Mouse (Mus musculus) T-helper 17 cell (primary cell): ENCODE data around the gene Kank4.
"Not testable (repeated sequence)": the region's sequence is repeated elsewhere in the genome, so short reads cannot be mapped to it uniquely, and the experiment has no call there.

ENCODE experiments used
- in situ Hi-C, 2 experiments: fragments of 300-600 bp; cut with MboI, MseI; formaldehyde crosslinking; loops; 1 replicate in 1 of 2; 2 replicates in 1 of 2; pipeline ENCODE4 v1.15.1; 2025; ENCODE audit warnings: high pct_unique_total_duplicates in 2 of 2

Kank4 gene

DNA sequence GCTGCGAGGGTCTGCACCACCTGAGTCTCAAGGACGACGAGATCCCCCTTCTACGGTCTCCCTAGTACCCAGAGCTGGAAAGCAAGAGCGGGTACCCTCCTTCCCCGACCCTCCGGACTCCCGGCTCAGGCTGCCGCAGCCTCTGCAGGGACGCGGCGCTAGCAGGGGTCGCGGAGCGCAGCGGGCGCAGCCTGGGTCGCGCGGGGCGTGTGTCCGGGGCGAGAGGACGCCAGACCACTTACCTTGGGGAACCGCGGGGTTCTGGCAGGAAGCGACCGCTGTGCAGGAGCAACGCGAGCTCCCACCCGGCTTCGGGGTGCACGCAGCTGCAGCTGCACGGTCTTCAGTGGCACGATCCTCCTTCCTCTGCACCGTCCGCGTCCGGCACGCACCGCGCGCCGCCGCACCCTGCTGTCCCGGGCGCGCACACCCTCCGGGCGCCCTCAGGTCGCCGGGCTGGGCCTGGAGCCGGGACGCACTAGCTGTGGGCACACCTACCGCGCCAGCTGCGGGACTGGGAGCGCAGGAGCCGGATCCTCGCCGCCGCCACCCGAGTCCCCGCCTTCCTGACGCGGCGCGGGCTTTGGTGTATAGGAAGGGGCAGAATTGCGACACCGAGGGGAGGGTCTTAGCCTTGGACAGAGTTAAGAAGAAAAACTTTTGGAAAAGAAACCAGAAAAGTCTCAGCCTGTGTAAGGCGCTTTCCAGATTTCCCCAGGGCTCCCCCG, at the start of gene Kank4:
Gene Kank4, minus strand, starts transcription at position 354 of the 728 bp plus-strand sequence.
- in situ Hi-C loops = no loop called here

DNA sequence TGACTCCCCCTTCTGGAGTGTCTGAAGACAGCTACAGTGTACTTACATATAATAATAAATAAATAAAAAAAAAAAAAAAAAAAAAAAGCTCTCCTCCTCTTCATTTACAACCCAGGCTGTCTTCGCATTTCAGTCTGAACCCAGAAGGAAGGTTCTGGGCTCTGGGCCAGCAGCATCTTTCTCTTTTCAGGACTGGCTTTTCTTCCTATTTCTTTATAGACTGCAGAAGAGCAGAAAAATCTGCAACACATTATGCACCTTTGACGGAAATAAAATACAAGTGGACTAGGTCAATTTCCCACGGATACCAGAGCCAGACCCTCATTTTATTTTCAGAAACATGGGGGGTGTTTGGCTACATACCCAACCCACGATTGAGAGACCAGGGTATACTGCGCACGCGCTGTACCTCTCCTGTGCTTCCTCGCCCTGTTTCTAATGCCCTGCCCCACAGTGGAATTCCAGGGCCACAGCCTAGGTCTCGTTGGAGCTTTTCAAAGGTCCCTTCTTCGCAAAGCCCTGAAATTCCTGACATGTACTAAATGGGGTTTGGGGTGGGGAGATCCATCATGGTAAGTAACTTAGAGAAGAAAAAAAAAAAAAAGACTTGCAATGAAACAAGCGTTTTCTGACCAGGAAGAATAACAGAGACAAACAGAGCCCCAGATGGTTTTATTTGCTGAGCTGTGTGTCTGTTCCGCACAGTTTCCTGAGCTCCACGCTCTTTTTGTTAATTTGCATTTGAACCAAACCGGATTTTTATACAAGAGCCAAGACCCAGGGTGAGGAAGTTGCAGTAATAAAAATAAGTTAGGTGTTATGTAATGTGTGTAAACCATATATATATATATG, 48.3 kb upstream of the Kank4 start:
- in situ Hi-C loops = no loop called here

DNA sequence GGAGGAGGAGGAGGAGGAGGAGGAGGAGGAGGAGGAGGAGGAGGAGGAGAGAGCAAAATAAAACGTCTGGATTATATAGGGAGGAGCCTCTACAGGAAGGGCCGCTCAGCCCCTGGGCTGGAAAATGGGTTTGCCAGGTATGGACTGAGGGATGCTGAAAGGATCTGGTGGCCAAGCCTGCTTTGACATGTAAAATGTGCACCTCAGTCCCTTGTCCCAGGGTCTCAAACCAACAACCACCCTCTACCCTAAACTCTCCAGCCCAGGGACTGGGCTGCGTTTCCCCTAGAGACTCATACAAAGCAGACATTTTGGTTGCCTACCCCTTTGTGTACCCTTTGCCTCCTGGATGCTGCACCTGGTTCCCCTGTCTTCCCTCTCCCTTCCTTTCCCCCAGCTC, 47.2 kb upstream of the Kank4 start:
- in situ Hi-C loops = no loop called here

DNA sequence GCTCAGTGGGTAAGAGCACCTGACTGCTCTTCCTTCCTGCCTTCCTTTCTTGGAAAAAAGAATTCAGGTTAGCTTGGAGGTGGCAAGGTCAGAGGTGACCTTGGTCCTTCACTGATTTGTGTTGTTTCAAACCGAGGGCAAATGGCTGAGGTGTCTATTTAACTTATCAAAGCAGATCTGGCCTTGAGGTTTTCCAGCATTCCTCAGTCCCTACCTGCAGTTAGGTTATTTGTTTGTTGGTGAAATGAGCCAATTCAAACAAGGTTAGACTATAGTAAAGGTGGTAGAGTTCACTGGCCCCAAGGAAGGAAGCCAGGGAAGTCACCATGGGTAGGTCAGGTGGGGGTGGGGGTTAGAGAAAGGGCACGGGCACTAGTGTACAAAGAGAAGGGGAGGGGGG, 46.8 kb upstream of the Kank4 start:
- in situ Hi-C loops = no loop called here

DNA sequence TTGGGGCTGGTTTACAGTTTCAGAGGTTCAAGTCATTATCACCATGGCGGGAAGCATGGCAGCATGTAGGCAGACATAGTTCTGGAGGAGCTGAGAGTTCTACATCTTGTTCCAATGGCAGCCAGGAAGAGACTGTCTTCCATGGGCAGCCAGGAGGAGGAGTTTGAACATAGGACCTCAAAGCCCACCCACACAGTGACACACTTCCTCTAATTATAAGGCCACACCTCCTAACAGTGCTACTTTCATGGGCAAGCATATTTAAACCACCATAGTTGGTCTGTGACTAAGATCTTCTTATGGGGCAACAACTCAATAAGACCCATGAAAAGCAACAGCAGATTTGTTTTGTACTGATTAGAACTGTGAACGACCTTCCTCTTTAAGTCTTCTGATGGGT, 46.1 kb upstream of the Kank4 start:
- in situ Hi-C loops = no loop called here

DNA sequence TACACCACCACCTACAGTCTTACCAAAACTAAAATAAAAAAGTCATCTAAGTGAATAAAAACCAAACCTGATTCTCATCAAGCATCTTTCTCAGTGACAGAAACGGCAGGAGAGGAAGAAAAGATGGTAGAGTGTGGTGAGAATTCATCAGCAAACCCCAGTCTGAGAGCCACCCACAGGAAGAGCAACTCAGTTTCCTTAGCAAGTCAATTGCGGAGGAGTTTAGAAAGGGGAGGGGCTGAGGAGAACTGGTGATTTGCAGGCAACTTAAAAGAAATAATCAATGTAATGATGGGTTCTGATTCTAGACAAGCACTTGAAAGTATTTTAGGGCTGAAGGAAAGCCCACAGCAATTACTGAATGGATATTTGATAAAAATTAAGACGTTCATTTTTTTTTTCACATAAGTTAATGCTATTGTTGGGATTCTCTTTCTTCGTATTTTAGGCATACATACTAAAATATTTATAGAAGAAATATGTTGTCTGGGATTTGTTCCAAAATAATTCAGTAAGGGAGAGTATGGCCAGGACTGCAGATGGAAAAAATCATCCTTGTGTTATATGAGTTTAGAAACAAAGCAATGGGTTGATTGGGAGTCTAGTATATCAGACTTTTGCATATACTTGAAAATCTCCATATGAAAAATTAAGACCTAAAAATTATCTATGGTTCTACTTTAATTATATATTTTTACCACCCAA, 41.0 kb upstream of the Kank4 start:
- in situ Hi-C loops = no loop called here

DNA sequence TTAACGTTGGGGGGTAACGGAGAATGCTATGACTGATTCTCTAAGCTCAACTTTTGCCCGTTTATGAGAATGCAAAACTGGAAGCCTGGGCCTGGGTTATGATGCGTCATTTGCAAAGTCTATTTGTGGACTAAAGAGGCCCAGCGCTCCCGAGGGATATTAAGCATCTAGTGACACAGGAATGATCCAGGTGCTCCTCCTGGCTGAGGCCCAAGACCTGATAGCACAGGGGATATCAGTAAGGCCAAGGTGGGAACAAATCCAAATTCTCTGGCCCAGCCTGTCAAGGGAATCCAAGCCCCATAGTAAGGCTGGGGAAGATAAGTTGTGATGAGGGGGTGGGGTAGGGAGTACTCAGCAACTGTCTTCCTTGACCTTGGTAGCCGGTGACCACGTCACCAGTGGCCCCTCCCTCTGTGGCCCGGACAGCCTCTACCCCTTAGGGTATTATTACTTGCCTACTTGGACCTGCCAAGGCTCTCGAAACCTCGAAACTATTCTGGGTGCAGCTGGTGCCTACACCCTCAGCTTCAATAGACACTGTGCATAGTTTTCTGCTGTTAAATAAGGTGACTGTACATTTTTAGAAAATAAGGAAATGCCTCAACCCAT, 39.8 kb upstream of the Kank4 start:
- in situ Hi-C loops = no loop called here

DNA sequence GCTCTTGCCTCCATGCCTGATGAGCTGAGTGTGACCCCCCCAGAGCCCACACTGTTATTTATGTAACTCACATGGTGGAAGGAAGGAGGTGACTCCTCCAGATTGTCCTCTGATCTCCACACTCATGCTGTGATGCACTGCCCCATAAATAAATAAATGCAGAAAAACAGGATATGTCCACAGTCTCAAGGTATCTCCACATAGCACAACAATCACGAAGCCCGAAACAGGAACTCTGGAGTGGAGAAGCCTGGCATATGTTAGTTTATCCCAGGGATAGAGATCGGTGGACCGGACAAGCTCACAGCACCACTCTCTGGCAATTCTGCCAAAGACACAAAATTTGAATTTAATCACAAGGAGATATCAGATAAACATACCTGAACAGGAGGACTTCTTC, 36.6 kb upstream of the Kank4 start:
- in situ Hi-C loops = no loop called here

DNA sequence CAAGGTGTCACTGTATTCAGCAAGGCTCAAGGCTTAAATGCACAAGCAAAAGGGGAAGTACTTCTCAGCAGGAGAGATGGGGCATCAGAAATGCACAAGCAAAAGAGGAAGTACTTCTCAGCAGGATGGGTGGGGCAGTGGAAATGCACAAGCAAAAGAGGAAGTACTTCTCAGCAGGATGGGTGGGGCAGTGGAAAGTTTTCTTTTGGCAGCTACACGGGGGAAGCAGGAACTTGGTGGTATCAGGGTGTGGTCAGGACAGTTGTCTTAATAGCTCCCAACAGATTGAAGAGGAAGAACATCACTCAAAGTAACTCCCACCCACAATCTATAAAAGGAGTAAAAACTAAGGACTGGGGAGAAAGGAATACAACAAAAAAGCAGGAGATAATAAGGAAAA, 33.1 kb upstream of the Kank4 start:
- in situ Hi-C loops = not testable (repeated sequence)

DNA sequence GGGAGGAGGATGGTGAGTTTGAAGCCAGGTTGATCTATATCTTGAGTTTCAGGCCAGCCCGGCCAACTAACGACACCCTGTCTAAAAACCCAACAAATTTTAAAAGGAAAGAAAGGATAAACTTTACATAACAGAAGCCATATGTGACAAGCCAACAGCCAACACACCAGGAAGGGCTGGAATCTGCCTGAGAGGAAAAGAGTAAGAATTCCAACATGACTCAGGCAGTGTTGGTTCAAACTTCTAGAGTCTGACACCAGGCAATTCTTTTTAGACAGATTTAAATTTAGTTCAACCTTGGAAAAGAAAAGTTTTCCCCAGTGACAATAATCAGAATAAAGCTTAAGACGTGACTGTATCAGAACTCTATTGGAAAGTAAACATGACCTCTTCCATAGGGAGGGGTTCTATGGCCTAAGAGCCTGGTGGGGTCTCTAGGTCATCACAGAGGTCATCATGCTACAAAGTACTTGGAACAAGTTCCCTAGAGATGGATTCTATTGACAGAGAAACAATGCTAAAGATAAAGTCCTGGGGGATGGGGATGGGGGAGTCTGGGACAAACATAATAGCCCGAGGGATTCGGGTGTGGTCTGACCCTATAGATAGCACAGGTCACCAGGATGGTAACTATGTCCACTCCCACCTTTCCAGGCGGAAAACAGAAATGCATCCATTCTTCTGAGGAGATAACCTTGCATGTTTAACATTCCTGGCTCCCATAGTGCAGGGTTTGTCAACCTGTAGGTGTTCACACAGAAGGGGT, 30.0 kb upstream of the Kank4 start:
- in situ Hi-C loops = no loop called here

DNA sequence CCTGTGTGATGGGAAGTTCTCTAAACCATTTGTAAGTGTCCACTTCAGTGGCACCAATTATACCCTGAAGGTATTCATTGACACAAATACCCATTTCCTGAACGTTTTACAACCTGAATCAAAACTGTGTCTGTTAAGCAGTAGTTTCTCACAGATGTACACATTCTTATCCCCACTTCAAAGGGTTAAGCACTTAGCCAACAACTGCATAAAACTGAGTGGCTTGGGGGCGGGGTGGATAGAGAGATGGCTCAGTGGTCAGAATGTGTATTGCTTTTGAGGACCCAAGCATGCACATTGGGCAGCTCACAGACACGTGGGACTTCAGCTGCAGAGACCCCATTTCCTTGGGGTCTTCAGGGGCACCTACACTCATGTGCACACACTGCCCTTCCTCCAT, 29.1 kb upstream of the Kank4 start:
- in situ Hi-C loops = no loop called here

DNA sequence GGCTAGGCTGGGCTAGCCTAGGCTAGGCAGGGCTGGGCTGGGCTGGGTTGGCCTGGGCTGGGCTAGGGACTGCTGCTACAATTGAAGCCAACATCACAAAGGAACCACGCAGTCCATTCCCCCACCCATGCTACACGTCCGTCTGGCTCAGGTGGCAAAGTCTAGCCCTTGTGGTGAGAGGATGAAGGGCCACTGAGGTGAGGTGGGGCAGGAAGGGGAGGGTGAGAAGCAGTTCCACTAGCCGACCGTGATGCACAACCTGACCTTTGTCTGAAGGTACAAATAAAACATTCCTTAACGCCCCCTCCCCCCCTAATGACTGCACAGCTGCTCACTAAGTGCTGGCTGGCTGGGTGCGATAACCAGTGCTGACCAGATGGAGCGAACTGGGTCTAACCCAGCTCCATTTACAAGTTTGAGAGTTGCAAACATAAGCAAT, 28.4 kb upstream of the Kank4 start:
- in situ Hi-C loops = no loop called here

DNA sequence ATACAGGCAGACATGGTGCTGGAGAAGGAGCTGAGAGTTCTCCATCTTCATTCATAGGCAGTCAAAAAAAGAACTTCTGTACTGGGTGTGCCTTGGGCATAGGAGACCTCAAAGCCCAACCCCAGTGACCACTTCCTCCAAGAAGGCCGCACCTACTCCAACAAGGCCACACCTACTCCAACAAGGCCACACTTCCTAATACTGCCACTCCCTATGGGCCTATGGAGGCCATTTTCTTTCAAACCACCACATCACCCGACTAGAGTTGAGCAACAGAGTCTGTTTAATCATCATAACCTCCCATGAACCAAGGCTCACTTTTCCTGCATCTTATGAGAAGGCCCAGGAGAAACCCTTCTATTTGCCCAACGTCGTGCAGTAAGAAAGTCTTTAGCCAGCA, 27.9 kb upstream of the Kank4 start:
- in situ Hi-C loops = no loop called here

DNA sequence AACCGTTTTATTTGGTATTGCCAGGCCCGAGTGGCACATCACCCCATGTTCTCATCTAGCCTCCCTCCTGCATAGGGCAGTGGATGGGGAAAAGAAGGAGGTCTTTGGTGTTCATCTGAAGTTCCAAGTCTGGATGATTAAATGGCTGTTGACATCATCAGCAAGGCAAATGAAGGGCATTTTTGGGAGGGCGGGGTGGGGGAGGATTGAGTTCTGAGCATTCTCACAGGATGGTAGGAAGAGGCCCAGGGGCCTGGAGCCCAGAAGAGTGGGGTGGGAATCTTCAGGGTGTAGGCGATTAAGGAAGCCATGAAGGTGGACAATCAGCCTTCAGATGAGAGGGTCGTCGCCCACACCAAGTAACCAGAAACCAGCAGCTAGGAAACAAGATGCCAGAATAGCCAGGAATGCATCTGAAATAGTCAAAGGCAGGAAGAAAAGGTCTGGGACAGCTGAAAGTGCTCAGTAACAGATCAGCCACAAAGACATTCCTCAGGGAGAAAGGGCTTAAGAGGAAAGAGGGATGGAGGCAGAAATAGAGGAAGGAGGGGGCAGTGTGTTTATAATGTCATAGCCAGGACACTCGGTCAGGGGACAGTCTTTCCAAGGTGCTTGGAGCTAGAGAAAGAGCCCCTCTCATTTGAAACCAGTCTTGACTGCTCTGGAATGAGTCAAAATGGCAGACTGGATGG, 26.7 kb upstream of the Kank4 start:
- in situ Hi-C loops = no loop called here

DNA sequence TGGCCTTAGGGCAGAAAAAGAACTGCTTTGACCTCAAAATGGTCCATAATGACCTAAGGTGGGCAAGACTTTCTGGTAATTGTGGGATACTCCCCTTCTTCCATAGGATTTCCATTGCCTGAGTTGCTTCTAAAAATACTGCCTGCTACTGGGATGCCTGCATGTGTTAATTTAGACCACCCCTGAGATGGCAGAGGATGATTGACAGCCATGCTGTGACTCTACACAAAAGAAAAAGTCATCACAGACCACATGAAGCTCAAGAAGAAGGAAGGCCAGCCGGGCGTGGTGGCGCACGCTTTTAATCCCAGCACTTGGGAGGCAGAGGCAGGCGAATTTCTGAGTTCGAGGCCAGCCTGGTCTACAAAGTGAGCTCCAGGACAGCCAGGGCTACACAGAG, 23.9 kb upstream of the Kank4 start:
- in situ Hi-C loops = not testable (repeated sequence)

DNA sequence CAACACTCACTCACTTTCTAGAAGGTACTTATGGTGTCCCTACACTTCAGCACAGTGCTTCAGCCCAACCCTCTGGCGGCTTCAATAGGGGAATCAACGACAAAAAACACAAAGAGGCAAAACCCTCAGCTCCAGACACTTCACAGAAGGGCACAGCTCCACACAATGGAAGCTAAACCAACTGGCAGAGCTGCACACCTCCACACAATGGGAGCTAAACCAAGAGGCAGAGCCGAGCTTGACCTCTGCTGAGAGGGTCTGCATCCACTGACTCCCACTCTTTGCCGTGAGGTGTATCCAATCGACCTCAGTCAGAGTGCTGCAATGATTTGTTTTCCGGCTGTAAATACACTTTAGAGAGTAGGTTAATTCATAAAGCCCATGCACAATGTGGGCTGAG, 23.2 kb upstream of the Kank4 start:
- in situ Hi-C loops = no loop called here

DNA sequence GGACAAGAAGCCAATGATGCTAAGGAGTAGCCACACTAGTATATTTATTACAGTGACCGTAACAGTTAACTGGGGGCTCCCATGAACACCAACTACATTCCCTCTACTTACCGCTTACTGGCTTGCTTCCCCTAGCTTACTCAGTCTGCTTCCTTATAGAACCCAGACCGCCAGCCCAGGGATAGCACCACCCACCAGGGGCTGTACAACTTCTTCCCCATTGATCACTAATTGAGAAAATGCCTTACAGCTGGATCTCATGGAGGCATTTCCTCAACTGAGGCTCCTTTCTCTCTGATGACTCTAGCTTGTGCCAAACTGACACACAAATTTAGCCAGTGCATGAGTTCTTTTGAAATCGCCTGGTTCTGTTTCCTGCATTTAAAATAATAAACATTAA, 21.6 kb upstream of the Kank4 start:
- in situ Hi-C loops = no loop called here

DNA sequence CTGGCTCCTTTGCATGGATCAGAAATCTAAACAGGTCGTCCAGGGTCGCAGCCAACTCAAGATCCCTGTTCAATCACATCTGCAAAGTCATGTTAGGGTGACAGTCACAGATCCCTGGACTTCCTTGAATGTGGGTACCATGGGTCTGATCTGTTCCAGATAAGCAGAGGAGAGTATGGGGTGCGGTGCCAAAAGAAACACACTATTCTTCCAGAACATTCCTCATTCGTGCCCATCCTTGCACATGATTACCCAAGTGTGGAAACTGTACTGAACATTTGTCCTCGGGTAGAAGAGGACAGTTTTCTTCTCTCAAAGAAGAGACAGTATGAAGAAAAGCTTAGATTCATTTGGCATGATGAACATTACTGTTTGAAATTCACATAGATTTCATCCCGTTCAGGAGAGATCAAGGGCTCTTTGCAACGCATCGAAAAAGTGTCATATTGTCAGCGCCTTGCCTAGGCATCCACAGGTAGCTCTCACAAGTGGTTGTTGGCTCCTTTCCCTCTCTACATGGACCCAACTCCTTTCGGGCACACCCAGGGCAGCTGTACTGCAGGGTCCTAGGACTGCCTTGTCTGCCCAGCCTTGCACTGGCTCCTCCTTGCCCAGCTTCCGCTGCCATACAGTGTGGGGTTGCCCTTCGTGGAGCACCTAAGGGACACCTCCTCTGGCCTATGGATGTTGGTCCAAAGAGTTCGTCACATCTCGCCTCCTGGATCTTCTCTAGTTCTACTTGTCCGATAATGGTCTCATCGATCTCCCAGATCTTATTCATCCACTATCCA, 20.6 kb upstream of the Kank4 start:
- in situ Hi-C loops = no loop called here

DNA sequence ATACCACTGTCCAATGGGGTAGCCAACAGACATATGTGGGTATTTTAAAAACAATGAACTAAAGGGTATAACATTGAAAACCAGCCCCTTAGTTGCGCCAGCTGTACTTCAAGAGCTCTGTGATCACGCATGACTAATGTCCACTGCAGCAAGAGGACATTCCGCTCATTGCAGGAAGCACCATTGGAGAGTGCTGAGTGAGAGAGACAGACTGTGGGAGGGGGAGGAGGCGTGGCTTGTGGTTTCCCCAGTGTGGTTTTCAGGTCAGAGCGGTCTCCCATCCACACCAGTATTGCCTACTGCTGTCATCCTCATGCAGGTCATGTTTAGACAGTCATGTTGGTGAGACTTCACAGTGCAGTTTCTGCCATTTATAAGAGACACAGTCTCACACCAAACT, 19.2 kb upstream of the Kank4 start:
- in situ Hi-C loops = no loop called here

DNA sequence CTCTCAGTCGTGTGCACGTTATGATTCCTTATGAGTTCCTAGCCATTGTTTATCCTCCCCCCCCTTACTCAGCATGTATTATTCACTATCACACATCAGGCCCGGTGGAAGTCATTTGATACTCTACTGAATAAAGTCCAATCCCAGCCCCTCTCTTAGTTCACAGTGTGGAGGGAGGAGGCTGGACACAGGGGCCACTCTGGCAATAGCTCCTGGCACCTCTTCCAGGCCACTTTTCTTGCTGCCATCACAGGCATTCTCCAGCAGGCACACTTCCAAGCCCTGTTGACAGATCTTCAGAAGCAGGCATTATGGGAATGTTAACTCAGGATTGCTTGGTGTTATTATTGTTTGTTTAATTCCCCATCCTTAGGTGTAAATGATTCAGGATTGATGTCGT, 17.4 kb upstream of the Kank4 start:
- in situ Hi-C loops = no loop called here
